Mouse (Mus musculus) kidney, postnatal 14 days (tissue): Measurements from ENCODE around the gene Tor1aip2.

ENCODE experiments used
- DNase-seq: peaks from one replicate; pipeline ENCODE4 v3.0.0; 2022; ENCODE audit warnings: mixed read lengths

The Tor1aip2 gene

GRCm38 (mm10) chr1:156111728-156112127, 76.5 kb downstream of the Tor1aip2 start:
- DNase-seq, result no peak

- no peak for DNase-seq
Measured at GRCm38 (mm10) chr1:156112142-156112541, 76.9 kb downstream of the Tor1aip2 start.

DNA sequence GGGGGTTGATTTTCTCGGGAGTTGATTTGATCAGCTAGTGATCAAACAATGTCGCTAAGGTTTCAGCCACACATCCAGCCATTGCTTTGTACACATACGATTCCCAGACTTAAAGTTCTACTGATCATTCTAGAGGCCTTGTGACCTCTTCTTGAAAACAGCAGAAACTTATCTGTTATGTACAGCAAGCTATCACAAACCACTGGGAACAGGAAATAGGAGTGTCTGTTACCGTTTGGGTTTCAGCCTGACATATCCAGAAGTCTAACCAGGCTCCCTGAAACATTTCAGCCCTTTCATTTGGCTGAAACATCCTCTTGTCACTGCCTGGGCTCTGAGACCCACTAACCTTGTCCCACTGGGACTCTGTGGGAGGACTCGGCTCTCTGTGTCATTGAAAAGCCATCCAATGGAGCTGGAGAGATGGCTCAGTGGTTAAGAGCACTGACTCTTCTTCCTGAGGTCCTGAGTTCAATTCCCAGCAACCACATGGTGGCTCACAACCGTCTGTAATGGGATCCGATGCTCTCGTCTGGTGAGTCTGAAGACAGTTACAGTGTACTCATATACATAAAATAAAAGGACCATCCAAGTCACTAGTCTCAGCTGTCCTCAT, 78.8 kb downstream of the Tor1aip2 start:
- no peak for DNase-seq

DNA sequence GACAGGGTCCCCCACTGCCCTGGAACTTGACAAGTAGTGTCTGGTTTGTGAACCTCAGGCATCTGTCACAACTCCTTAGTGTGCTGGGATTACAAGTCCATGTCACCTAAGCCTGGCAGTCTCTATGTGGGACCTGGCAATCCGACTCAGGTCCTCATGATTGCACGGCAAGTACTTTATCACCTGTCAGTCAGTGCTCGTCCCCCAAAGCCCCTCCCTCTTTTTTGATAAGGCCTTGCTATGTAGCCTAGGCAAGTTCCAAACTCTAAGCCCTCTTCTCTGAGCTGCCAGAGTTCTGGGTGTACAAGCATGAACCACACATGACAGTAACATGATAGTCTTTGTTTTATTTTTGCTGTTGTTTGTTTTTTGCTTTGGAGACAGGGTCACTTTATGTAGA, 81.6 kb downstream of the Tor1aip2 start:
- DNase-seq, result no peak
